Mouse (Mus musculus): ENCODE measurements around the gene N4bp3.
A peak's percentile ranks its signal among the peaks of the same experiment; 100 is the strongest.
"Not testable (repeated sequence)": the region's sequence is repeated elsewhere in the genome, so short reads cannot be mapped to it uniquely, and the experiment has no call there.

Gene N4bp3

GRCm38 (mm10) chr11:51627907-51628306, 22.7 kb downstream of the N4bp3 start:
- no peak for DNase-seq (ENCODE audit: low spot score)

GRCm38 (mm10) chr11:51627425-51627824, 23.2 kb downstream of the N4bp3 start:
- no peak for DNase-seq (ENCODE audit: low spot score)

- DNase-seq (ENCODE audit: low spot score), result no peak
These were observed 25.3 kb downstream of the N4bp3 start for GRCm38 (mm10) chr11:51625187-51625820.

- no peak for DNase-seq (ENCODE audit: low spot score)
These were observed 27.6 kb downstream of the N4bp3 start for GRCm38 (mm10) chr11:51622971-51623491.

- no peak for DNase-seq (ENCODE audit: low spot score)
These were observed 28.9 kb downstream of the N4bp3 start for GRCm38 (mm10) chr11:51621776-51622175.

GRCm38 (mm10) chr11:51620084-51620483, 30.6 kb downstream of the N4bp3 start:
- DNase-seq (ENCODE audit: low spot score), result no peak

- DNase-seq (ENCODE audit: low spot score), result peak; percentile 96
These were observed 31.1 kb downstream of the N4bp3 start, which contains the start of gene Nhp2 for GRCm38 (mm10) chr11:51619409-51620060. Nhp2 (plus strand) TSS chr11:51619735.

GRCm38 (mm10) chr11:51618894-51619408, 31.7 kb downstream of the N4bp3 start:
- no peak for DNase-seq (ENCODE audit: low spot score)

GRCm38 (mm10) chr11:51617693-51618092, 32.9 kb downstream of the N4bp3 start:
- peak; percentile 78 for DNase-seq (ENCODE audit: low spot score)

GRCm38 (mm10) chr11:51616113-51616512, 34.5 kb downstream of the N4bp3 start:
- not testable (repeated sequence) for DNase-seq (ENCODE audit: low spot score)

- peak; percentile 83 for DNase-seq (ENCODE audit: low spot score)
These were observed 35.0 kb downstream of the N4bp3 start for GRCm38 (mm10) chr11:51615601-51616000.

GRCm38 (mm10) chr11:51615129-51615528, 35.5 kb downstream of the N4bp3 start:
- DNase-seq (ENCODE audit: low spot score), result peak; percentile 34

- DNase-seq (ENCODE audit: low spot score), result no peak
These were observed 36.4 kb downstream of the N4bp3 start for GRCm38 (mm10) chr11:51614256-51614655.

- not testable (repeated sequence) for DNase-seq (ENCODE audit: low spot score)
These were observed 40.7 kb downstream of the N4bp3 start for GRCm38 (mm10) chr11:51609940-51610339.

- no peak for DNase-seq (ENCODE audit: low spot score)
These were observed 41.3 kb downstream of the N4bp3 start for GRCm38 (mm10) chr11:51609266-51609909.

- DNase-seq (ENCODE audit: low spot score), result no peak
These were observed 43.4 kb downstream of the N4bp3 start for GRCm38 (mm10) chr11:51607096-51607738.

- peak; percentile 97 for DNase-seq (ENCODE audit: low spot score)
These were observed 44.1 kb downstream of the N4bp3 start, which contains the start of gene Hnrnpab for GRCm38 (mm10) chr11:51606447-51607095. Hnrnpab (minus strand) TSS chr11:51606847.

GRCm38 (mm10) chr11:51605602-51606446, 44.8 kb downstream of the N4bp3 start:
- peak; percentile 93 for DNase-seq (ENCODE audit: low spot score)

- no peak for DNase-seq (ENCODE audit: low spot score)
These were observed 48.4 kb downstream of the N4bp3 start for GRCm38 (mm10) chr11:51602253-51602652.

GRCm38 (mm10) chr11:51597553-51597952, 53.1 kb downstream of the N4bp3 start:
- no peak for DNase-seq (ENCODE audit: low spot score)

Data from urinary bladder, postnatal 14 days (tissue).